Mouse (Mus musculus) heart, adult 2 months (tissue): Measurements from ENCODE around the gene Nisch. TPM values are rescaled to one million over a fixed set of nuclear protein-coding genes. Genes with fewer than 3 reads are reported as not detected.
A peak's percentile ranks its signal among the peaks of the same experiment; 100 is the strongest.

Experiments
- DNase-seq, 2 experiments: peaks; one replicate each; pipeline ENCODE4 v3.0.0; 2021
- H3K27ac ChIP-seq: fragments of 200-600 bp; 2 replicates; pipeline ENCODE4 v1.8.1; 2022
- H3K27me3 ChIP-seq: fragments of 200-500 bp; 2 replicates; pipeline ENCODE4 v1.6.1; 2012; ENCODE audit warnings: mild to moderate bottlenecking, low read length, inconsistent platforms, mixed read lengths; ENCODE audit not compliant: control insufficient read depth, insufficient read depth
- H3K36me3 ChIP-seq: fragments of 200-500 bp; 2 replicates; pipeline ENCODE4 v1.6.1; 2012; ENCODE audit warnings: low read length, inconsistent platforms; ENCODE audit not compliant: control insufficient read depth, insufficient read depth
- H3K4me1 ChIP-seq: fragments of 200-500 bp; 2 replicates; pipeline ENCODE4 v1.6.1; 2011; ENCODE audit warnings: low read length; ENCODE audit not compliant: control insufficient read depth, insufficient read depth
- H3K4me3 ChIP-seq: fragments of 200-600 bp; 2 replicates; pipeline ENCODE4 v1.8.1; 2022
- H3K79me2 ChIP-seq: fragments of 200-500 bp; replicated peaks from 2 replicates; pipeline ENCODE4 v1.6.1; 2012; ENCODE audit warnings: mild to moderate bottlenecking, inconsistent platforms, low read length, moderate library complexity, mixed read lengths; ENCODE audit not compliant: control insufficient read depth, insufficient read depth
- H3K9ac ChIP-seq: fragments of 200-500 bp; 2 replicates; pipeline ENCODE4 v1.6.1; 2012; ENCODE audit warnings: low read depth, mild to moderate bottlenecking, control low read depth, inconsistent platforms, low read length, mixed read lengths
- CTCF ChIP-seq: fragments of 200-600 bp; IDR thresholded peaks from 2 replicates; pipeline ENCODE4 v1.8.1; 2022; ENCODE audit warnings: antibody characterized with exemption, mild to moderate bottlenecking, moderate library complexity
- EP300 ChIP-seq: fragments of 200-500 bp; IDR thresholded peaks from 2 replicates; pipeline ENCODE4 v1.6.1; 2011; ENCODE audit warnings: low read depth, low read length, control low read depth; ENCODE audit not compliant: insufficient read depth
- POLR2A ChIP-seq: fragments of 200-500 bp; IDR thresholded peaks from 2 replicates; pipeline ENCODE4 v1.6.1; 2011; ENCODE audit warnings: mild to moderate bottlenecking, low read depth, low read length, control low read depth; ENCODE audit not compliant: insufficient read depth
- WGBS: fragments of 180-500 bp; shearing (Covaris S2); methylation state at CpG from one replicate; pipeline ENCODE4 v1.1.7; 2018; 5-methylcytosine and 5-hydroxymethylcytosine counted together
- intact Hi-C: fragments of 180-260 bp; cut with DNase I; formaldehyde crosslinking; loops from one replicate; pipeline ENCODE4 v1.15.1; 2025
- polyA plus RNA-seq: library from polyadenylated mRNA; depleted of rRNA; stranded (reverse); fragments of >200 nt; gene quantifications from 2 replicates; pipeline ENCODE4 v1.2.3, GENCODE M21; 2012
- total RNA-seq, 2 experiments: library from RNA; stranded (reverse); gene quantifications; 2 replicates each; pipeline ENCODE4 v1.2.3; 2021

Nisch gene
- total and polyA plus RNA-seq, 3 experiments, result 123 to 187 (median 129) TPM

- WGBS, result 59% methylated on average over 8 of the region's 8 CpGs
These were observed 13.7 kb upstream of the Nisch start for GRCm38 (mm10) chr14:31230442-31230841.

GRCm38 (mm10) chr14:31228234-31228633 is 11.5 kb upstream of the Nisch start:
- Histone ChIP-seq H3K27me3 (no peaks in the 10 kb centered on the region), H3K79me2 (no peaks in the 10 kb centered on the region), H3K4me1 (peaks cover 19% of the 10 kb centered on the region), H3K36me3 (no peaks in the 10 kb centered on the region), H3K27ac (peak overlapping the region; percentile 57), H3K4me3 (no peak overlapping the region), H3K9ac (no peak overlapping the region)
- 37% methylated on average over 6 of the region's 6 CpGs for WGBS
- DNase-seq, result peak; percentile 35 to 57
- intact Hi-C loops, result no loop called here
- TF ChIP-seq EP300 (0 out of 2 replicates have a peak, but pooled peaks have one; percentile 28), POLR2A (no peak)

More at GRCm38 (mm10) chr14:31230442-31230841, 13.7 kb upstream of the Nisch start:
- intact Hi-C loops, result loop anchor here (5.0 kb wide), 1 partner anchor 33 kb away; no protein-coding TSS in a partner anchor
- Histone ChIP-seq H3K79me2 (no peaks in the 10 kb centered on the region), H3K27me3 (no peaks in the 10 kb centered on the region), H3K36me3 (no peaks in the 10 kb centered on the region), H3K4me3 (no peak overlapping the region), H3K9ac (no peak overlapping the region), H3K4me1 (peaks cover 24% of the 10 kb centered on the region), H3K27ac (peak overlapping the region; percentile 90)
- TF ChIP-seq CTCF (no peak), POLR2A (no peak), EP300 (no peak)
- DNase-seq, result peak in 1 of 2 experiments; percentile 19

- Histone ChIP-seq H3K27ac (no peak overlapping the region), H3K27me3 (no peaks in the 10 kb centered on the region), H3K36me3 (no peaks in the 10 kb centered on the region), H3K4me3 (no peak overlapping the region), H3K9ac (no peak overlapping the region), H3K4me1 (peaks cover 16% of the 10 kb centered on the region), H3K79me2 (no peaks in the 10 kb centered on the region)
- DNase-seq, result peak; percentile 47 to 56
- TF ChIP-seq EP300 (no peak), CTCF (no peak), POLR2A (no peak)
- 40% methylated on average over 4 of the region's 4 CpGs for WGBS
- intact Hi-C loops, result no loop called here
These were observed 10.2 kb upstream of the Nisch start for GRCm38 (mm10) chr14:31226978-31227377.

GRCm38 (mm10) chr14:31217666-31218065 is 920 bp upstream of the Nisch start, which contains the start of gene Sema3g:
Gene Sema3g, plus strand, starts transcription at chr14:31217860.
- H3K9ac ChIP-seq, result peak within 1 kb of the TSS; percentile 46
- no peaks in the 10 kb centered on the region for H3K36me3 ChIP-seq
- TF ChIP-seq POLR2A (peak; percentile 73), EP300 (peak; percentile 53; the same call in 1 of the 2 replicates), CTCF (peak; percentile 85)
- H3K27me3 ChIP-seq, result no peaks in the 10 kb centered on the region
- intact Hi-C loops, result loop anchor here (1.0 to 2.0 kb wide), 2 partner anchors 16 to 33 kb away; partner anchors contain the start of genes Bap1 and Phf7
- peak within 1 kb of the TSS; percentile 20 for H3K4me3 ChIP-seq
- 9% methylated on average over 11 of the region's 11 CpGs for WGBS
- DNase-seq, result peak; percentile 63 to 73
- H3K27ac ChIP-seq, result peak within 1 kb of the TSS; percentile 67
- H3K79me2 ChIP-seq, result no peaks in the 10 kb centered on the region
- peaks cover 7% of the 10 kb centered on the region for H3K4me1 ChIP-seq

DNA sequence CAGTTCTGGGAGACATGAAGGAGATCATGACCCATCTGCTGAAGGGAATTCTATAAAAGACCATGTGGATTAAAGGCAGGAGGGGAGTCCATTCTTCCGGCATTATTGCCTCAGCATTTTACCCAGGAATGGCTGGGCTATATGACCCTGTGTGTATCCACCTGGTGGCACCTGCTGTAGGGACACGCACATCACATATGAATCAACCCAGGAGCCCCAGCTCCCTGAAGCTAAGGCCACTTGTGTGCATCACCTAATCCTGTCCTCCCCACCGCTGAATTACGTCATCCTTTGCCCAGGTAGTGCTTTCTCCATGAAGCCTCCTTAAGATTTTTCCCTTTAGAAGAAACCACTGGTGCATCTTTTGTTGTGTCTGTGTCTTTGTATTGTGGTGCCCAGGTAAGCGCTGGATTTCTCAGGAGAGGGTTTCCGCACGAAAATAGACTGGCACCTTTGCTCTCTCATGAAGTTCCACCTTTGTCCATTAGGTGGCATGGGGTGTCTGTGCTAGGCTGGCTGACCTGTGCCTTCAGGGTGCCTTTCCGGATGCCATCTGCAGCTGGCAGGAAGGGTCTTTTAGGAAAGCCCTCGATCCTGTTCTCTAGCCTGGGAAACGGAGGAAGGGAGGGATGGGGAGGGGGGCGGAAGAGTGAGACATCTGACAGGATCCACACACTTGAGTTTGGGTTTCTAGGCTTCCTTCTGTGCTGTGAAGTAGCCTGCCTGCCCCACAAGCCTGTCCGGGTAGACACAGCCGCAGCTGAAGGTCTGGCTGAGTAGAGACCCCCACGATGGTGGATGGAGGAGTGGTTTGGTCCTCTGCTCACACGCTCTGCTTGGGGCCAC is 1.4 kb downstream of the Nisch start:
- Histone ChIP-seq H3K4me3 (no peak overlapping the region), H3K36me3 (no peaks in the 10 kb centered on the region), H3K27ac (0 out of 2 replicates have a peak overlapping the region, but pooled peaks have one; percentile 28), H3K79me2 (no peaks in the 10 kb centered on the region), H3K4me1 (peaks cover 7% of the 10 kb centered on the region), H3K27me3 (no peaks in the 10 kb centered on the region), H3K9ac (peak overlapping the region; percentile 15; the same call in 1 of the 2 replicates)
- intact Hi-C loops, result loop anchor here (2.0 kb wide), 1 partner anchor 35 kb away; the partner anchor contains the start of genes Bap1 and Phf7
- WGBS, result 29% methylated on average over 15 of the region's 15 CpGs
- TF ChIP-seq POLR2A, result 0 out of 2 replicates have a peak, but pooled peaks have one; percentile 27
- TF ChIP-seq EP300, result peak; percentile 95
- peak; percentile 90 for TF ChIP-seq CTCF
- peak; percentile 67 for DNase-seq
